ENCODE assay signal across 23 mouse cellular contexts in the genomic region with DNA sequence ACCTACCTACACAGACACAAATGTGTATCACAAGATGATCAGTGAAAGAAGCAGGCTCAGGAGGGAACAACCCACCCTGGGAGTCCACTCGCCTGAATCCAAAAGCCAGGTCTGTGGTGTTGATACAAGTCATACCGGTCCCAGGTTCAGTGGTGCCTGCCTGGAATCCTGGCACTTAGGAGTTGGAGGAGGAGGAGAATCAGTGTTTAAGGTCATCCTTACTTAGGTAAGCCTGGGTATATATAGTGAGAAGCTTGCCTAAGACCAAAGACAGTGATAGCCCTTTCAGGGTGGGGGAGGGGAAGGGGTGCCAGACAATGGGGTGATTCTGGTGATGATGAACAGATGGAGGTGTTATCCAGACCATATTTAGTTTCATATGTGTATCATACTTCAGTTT. TPM values are rescaled to one million over a fixed set of nuclear protein-coding genes. Genes with fewer than 3 reads are reported as not detected.
A peak's percentile ranks its signal among the peaks of the same experiment; 100 is the strongest.
DNase-seq lines count a peak whose midpoint lies in the region; ATAC-seq and TF ChIP-seq lines count a peak whose summit lies in the region.
"Had no signal": no experiment of that assay in that cellular context is flagged by ENCODE, and none has a peak within 500 bp of the region (broad histone marks: within the 10 kb centered on the region; RNA-seq: fewer than 3 reads in every experiment).

No protein-coding gene starts in this region.

- no peaks in the 10 kb centered on the region for H3K27me3 ChIP-seq in heart, embryonic 13.5 days (replicated peaks)
- no peaks in the 10 kb centered on the region for H3K27me3 ChIP-seq in forebrain, embryonic 13.5 days
- H3K27me3 ChIP-seq: embryonic facial prominence, embryonic 15.5 days; forebrain, embryonic 15.5 days; hindbrain, embryonic 15.5 days; megakaryocyte, embryonic 14.5 days; midbrain, embryonic 13.5 days; stomach, embryonic 15.5 days had no signal

- no peaks in the 10 kb centered on the region for H3K36me3 ChIP-seq in heart, embryonic 13.5 days
- H3K36me3 ChIP-seq in macrophage (ENCODE audit: inconsistent target), result no peaks in the 10 kb centered on the region
- no peaks in the 10 kb centered on the region for H3K36me3 ChIP-seq in forebrain, embryonic 13.5 days (ENCODE audit: poor library complexity, severe bottlenecking)
- H3K36me3 ChIP-seq: embryonic facial prominence, embryonic 15.5 days; forebrain, embryonic 15.5 days; hindbrain, embryonic 15.5 days; midbrain, embryonic 13.5 days; stomach, embryonic 15.5 days had no signal

- ATAC-seq in heart, embryonic 13.5 days (ENCODE audit: extremely low read depth, insufficient number of reproducible peaks, low FRiP score, low TSS enrichment), result no peak
- no peak for ATAC-seq in forebrain, embryonic 13.5 days
- ATAC-seq: activated CD4-positive, CD25-positive, alpha-beta regulatory T cell, adult 4 months; forebrain, embryonic 15.5 days; midbrain, embryonic 13.5 days had no signal

- DNase-seq in gastrocnemius, adult 2 months, result no peak
- DNase-seq in gastrocnemius, postnatal 4 days (ENCODE audit: low spot score in 2 of 2), result no peak
- no peak for DNase-seq in heart, adult 8-10 months (ENCODE audit: low spot score)
- DNase-seq: adrenal gland, adult 8-10 months; cerebellum, adult 8-10 months; cerebellum, postnatal 36 days; gastrocnemius, postnatal 25 days; kidney, adult 2 months; lung, embryonic 14.5 days; thymus, postnatal 25 days had no signal

- peaks cover 87% of the 10 kb centered on the region for H3K79me2 ChIP-seq in macrophage (ENCODE audit: inconsistent target)

- no peak for TF ChIP-seq POLR2A in bone marrow, adult 2 months (IDR thresholded peaks at IDR 0.05; ENCODE audit: borderline replicate concordance, control insufficient read depth, low read depth, low read length)

- no peak for TF ChIP-seq CTCF in gastrocnemius, adult 2 months (IDR thresholded peaks at IDR 0.05)
- no peak for TF ChIP-seq CTCF in bone marrow, adult 2 months (IDR thresholded peaks at IDR 0.05; ENCODE audit: control insufficient read depth, insufficient read depth, low read length)

- intact Hi-C loops in gastrocnemius, adult 2 months (cut with DNase I), result no loop called here

- no peaks in the 10 kb centered on the region for H3K9me3 ChIP-seq in heart, embryonic 13.5 days
- H3K9me3 ChIP-seq in forebrain, embryonic 13.5 days (replicated peaks), result no peaks in the 10 kb centered on the region
- H3K9me3 ChIP-seq: embryonic facial prominence, embryonic 15.5 days; forebrain, embryonic 15.5 days; hindbrain, embryonic 15.5 days; limb, embryonic 10.5 days; megakaryocyte, embryonic 14.5 days; midbrain, embryonic 13.5 days; stomach, embryonic 15.5 days had no signal

- H3K27ac ChIP-seq in gastrocnemius, adult 2 months, result peak overlapping the region; percentile 97
- H3K27ac ChIP-seq in heart, embryonic 13.5 days (replicated peaks), result peak overlapping the region; percentile 97
- peak overlapping the region; percentile 70; the same call in 1 of the 2 replicates for H3K27ac ChIP-seq in bone marrow, adult 2 months (ENCODE audit: control insufficient read depth, insufficient read depth, low read depth, low read length, poor library complexity)
- peak overlapping the region; percentile 95 for H3K27ac ChIP-seq in macrophage
- H3K27ac ChIP-seq in forebrain, embryonic 13.5 days, result no peak overlapping the region
- H3K27ac ChIP-seq: embryonic facial prominence, embryonic 15.5 days; forebrain, embryonic 15.5 days; hindbrain, embryonic 15.5 days; kidney, postnatal 0 days; limb, embryonic 10.5 days; midbrain, embryonic 13.5 days; stomach, embryonic 15.5 days had no signal

- H3K4me3 ChIP-seq in gastrocnemius, adult 2 months, result peak overlapping the region; percentile 49
- no peak overlapping the region for H3K4me3 ChIP-seq in heart, embryonic 13.5 days
- H3K4me3 ChIP-seq in bone marrow, adult 2 months (replicated peaks; ENCODE audit: control insufficient read depth, low read depth, low read length), result no peak overlapping the region
- H3K4me3 ChIP-seq in macrophage (ENCODE audit: inconsistent target), result no peak overlapping the region
- no peak overlapping the region for H3K4me3 ChIP-seq in forebrain, embryonic 13.5 days
- H3K4me3 ChIP-seq: embryonic facial prominence, embryonic 15.5 days; forebrain, embryonic 15.5 days; hindbrain, embryonic 15.5 days; limb, embryonic 10.5 days; megakaryocyte, embryonic 14.5 days; midbrain, embryonic 13.5 days; stomach, embryonic 15.5 days had no signal

- no peak overlapping the region for H3K9ac ChIP-seq in heart, embryonic 13.5 days
- H3K9ac ChIP-seq in forebrain, embryonic 13.5 days, result no peak overlapping the region
- H3K9ac ChIP-seq: embryonic facial prominence, embryonic 15.5 days; forebrain, embryonic 15.5 days; hindbrain, embryonic 15.5 days; lung, embryonic 14.5 days; midbrain, embryonic 13.5 days; stomach, embryonic 15.5 days had no signal

- WGBS in heart, embryonic 13.5 days, result 85% methylated on average over 2 of the region's 2 CpGs
- 85% methylated on average over 2 of the region's 2 CpGs for WGBS in bone marrow, adult 2 months
- WGBS in macrophage (ENCODE audit: missing documents), result 100% methylated on average over 2 of the region's 2 CpGs
- 93% methylated on average over 2 of the region's 2 CpGs for WGBS in forebrain, embryonic 13.5 days

- H3K4me2 ChIP-seq in heart, embryonic 13.5 days, result no peak overlapping the region
- no peak overlapping the region for H3K4me2 ChIP-seq in forebrain, embryonic 13.5 days
- H3K4me2 ChIP-seq: embryonic facial prominence, embryonic 15.5 days; forebrain, embryonic 15.5 days; hindbrain, embryonic 15.5 days; lung, embryonic 14.5 days; midbrain, embryonic 13.5 days; stomach, embryonic 15.5 days had no signal

- peaks cover 80% of the 10 kb centered on the region for H3K4me1 ChIP-seq in heart, embryonic 13.5 days
- H3K4me1 ChIP-seq in bone marrow, adult 2 months (ENCODE audit: control insufficient read depth, insufficient read depth, low read length), result peaks cover 13% of the 10 kb centered on the region
- H3K4me1 ChIP-seq in forebrain, embryonic 13.5 days, result 0 out of 2 replicates have a peak, but pooled peaks cover 5% of the 10 kb centered on the region
- H3K4me1 ChIP-seq: hindbrain, embryonic 15.5 days had no signal

RNA-seq across cellular contexts. Expression of a gene that starts 9.0 kb away (rescaled TPM):
- 100 to 1,000 TPM; 243 to 313 TPM for total RNA-seq in gastrocnemius, adult 2 months (2021)
- 10 to 100 TPM; 65.5 to 75.0 TPM for total RNA-seq in gastrocnemius, postnatal 4 days (2021)
- 28.9 and 36.2 TPM in 2 replicates for polyA plus RNA-seq in heart, embryonic 13.5 days (2015; fragmentation: Nextera tagmentation; extraction: Ambion mirVana)
- total RNA-seq in heart, adult 8-10 months (2022), result 100 to 1,000 TPM; 393 to 406 (median 396) TPM
- 6.8 and 33.9 TPM in 2 replicates for polyA plus RNA-seq in bone marrow, adult 2 months (2011; ENCODE audit: insufficient read depth, insufficient read length, low replicate concordance, missing spikeins)
- total RNA-seq in macrophage (2018; cell fraction: chromatin; rRNA removed), result 100 to 1,000 TPM in 7 of 26 experiments, 10 to 100 TPM in 19; 42.2 to 378 (median 62.1) TPM
- 100 to 1,000 TPM in 3 of 26 experiments, 10 to 100 TPM in 23; 39.8 to 206 (median 51.4) TPM for total RNA-seq in macrophage (2018; cell fraction: cytosol; rRNA removed)
- total RNA-seq in macrophage (2018; cell fraction: nucleus; rRNA removed), result 100 to 1,000 TPM in 13 of 26 experiments, 10 to 100 TPM in 13; 58.2 to 290 (median 98.4) TPM
- 23.2 to 59.3 TPM (median 33.1 TPM) in 3 replicates for polyA plus RNA-seq in macrophage (2018)
- polyA plus RNA-seq in forebrain, embryonic 13.5 days (2015; fragmentation: Nextera tagmentation; extraction: Ambion mirVana), result 13.4 and 16.8 TPM in 2 replicates
